Mouse (Mus musculus) T-cell, adult 2 months (primary cell): Measurements from ENCODE around the gene Psapl1.

Experiments
- DNase-seq: peaks from one replicate; pipeline ENCODE4 v3.0.0; 2022; ENCODE audit warnings: low spot score

Gene Psapl1

GRCm38 (mm10) chr5:36203916-36204315 is at the start of gene Psapl1:
Psapl1 (plus strand) TSS chr5:36204021.
- DNase-seq: no peak

GRCm38 (mm10) chr5:36154879-36155485 is 48.8 kb upstream of the Psapl1 start:
- no peak for DNase-seq

DNA sequence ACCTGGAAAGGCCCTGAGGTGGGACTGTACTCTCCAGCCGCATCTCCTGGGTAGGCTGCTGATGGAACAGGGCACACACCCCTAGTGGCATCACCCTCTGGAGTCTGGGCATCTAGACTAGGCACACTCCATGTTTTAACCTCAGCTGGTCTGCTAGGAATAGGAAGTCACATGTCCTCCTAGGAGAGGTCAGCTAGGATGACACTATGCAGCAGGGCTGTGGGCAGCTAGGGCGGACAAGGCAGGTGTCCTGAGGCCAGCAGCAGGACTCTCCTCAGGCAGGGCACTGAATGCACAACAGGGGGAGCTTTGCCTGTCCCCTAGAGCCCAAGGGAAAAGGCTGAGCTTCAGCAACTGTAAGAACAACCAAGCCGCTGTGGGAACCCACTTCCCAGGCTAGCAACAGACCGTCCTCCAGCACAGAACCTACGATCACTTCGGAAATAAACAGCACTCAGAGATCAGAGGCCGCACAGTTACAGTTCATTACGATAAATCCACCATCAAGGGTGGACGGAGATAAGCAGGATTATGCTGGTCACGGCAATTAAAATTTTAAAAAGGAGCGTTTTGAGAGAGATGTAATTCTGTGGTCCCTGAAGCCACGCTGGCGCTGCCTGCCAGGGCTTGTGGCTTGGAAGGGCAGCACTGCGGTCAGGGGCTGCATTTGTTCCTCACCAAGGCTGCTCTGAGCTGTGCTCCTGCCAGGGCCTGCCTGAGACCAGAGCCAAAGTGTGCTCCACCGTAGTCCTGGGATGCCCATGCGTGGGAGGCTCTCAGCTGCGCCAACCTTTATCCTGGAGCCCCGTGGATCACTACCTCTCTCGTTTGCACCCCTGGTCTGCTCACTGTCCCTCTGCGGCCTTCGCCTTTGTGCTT is 38.2 kb upstream of the Psapl1 start:
- no peak for DNase-seq

- DNase-seq: no peak
These were observed 37.3 kb upstream of the Psapl1 start for GRCm38 (mm10) chr5:36166346-36167013.

DNA sequence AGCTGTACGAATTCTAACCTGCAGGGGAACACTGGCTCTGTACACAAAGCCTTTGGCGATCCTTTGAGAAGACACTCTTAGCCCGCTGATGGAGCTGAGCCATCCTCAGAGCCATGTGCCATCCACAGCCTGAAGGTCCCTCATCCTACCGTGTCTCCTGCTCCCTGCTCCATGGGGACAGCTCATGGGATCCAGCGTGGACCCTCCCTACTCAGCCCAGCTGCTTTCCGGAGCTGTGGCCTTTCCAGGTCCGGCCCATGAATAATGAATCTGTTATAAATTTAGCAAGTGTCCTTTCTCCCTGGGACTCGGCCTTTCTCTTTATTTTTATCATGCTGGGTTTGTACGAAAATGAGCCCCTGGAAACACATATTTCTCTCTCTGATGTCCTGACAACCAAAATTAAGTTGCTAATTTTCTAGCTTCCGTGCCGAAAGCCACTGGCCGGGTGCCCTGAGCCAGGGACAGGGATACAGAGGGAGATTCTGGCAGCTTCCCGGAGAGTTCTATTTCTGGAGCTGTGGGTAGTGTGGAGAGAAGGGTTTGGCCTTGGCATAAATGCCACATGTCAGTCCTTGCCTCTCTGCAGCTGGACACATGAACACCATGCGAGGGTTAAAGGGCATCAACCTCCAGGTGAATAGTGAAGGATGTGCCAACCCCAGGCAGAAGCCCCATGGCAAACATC is 34.7 kb upstream of the Psapl1 start:
- DNase-seq: no peak

GRCm38 (mm10) chr5:36174569-36175115 is 29.2 kb upstream of the Psapl1 start:
- no peak for DNase-seq

- DNase-seq: no peak
These were observed 27.4 kb upstream of the Psapl1 start for GRCm38 (mm10) chr5:36176409-36176808.

GRCm38 (mm10) chr5:36176873-36177272 is 26.9 kb upstream of the Psapl1 start:
- DNase-seq: no peak

DNA sequence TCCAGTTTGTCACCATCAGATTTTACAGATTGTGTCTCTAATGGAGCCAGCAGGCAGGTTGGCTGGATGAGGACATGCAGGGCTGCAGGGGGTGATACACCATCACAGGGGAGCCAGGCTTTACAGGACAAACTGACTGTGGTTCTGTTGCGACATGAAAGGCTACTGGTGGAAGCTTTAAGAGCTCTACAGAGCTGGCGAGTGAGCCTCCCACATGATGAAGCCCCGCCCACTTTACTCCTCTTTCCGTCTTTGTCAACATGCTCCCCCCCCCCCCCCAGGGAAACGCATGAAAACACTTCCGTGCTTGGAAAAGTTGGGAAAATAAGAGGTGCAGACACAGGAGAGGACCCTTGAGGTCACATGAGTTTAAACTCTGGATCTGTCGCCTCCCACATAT is 25.6 kb upstream of the Psapl1 start:
- DNase-seq: no peak

DNA sequence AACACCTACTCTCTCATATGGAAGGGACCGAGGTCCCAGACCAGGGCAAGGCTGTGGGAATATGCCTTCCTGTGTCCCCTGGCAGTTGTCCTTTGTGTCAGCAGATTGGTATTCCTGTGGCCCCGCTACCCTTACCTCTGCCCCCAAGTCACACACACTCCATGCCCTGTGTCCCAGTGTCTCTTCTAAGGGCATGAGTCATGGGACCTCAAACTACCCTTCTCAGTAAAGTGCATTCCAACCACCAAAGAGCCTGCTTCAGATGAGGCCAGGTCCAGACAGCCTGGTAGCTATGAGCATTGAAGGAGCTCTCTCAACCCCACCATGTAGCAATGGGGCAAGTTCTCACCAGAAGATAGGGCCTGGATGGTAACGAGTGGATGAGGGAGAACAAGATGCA is 25.0 kb upstream of the Psapl1 start:
- DNase-seq: no peak

DNA sequence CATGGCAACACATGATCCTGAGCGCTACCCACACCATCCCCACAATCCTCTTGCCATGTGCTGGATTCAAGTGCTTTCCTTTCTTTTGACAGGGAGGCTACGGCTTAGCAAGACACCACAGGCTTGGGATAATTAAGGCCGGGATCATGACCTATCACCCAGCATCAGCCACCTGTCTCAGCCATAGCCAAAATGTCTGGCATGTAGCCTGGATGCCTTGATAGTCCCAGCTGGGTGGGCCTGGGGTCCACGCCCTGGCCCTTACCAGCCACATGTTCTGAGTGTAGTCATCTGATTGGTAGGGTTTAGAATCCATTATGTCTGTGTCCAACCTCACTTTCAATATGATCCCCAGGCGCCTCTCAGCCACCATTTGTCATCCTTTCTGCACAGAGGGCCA is 24.1 kb upstream of the Psapl1 start:
- DNase-seq: no peak

- DNase-seq: no peak
These were observed 21.5 kb upstream of the Psapl1 start for GRCm38 (mm10) chr5:36182326-36182725.

DNA sequence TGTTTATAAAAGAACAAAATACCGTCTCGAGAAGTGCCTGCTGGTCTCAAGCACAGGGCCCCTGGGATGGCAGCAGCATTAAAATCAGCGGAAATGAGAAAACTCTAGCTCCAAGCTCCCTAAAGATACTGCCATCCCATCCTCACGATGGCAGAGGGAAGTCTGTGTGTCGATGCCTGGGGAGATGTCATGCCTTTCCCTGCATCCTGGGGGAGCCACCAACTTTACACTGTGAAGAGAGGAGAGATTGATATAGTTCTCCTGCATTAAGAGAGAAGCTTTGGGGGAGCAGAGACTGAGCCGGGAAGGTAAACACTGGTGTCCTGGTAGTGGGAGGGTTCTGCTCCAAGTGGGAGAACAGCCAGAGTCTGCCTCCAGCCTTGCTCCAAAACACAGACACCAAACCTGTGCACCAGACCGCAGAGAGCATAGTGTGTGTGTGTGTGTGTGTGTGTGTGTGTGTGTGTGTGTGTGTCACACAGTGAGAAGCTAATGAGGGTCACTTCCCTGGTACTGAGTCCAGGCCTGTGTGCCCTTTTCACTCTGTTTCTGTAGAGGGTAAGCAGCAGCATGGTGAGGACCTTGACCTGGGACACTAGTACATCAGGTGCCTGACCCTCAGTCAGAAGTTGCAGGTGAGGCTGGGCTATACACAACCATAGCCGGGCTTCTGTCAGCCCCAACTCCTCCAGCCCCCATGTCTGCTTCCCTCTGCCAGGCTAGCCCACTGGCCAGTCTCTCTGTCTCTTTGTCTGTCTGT is 17.3 kb upstream of the Psapl1 start:
- no peak for DNase-seq

- DNase-seq: no peak
These were observed 15.5 kb upstream of the Psapl1 start for GRCm38 (mm10) chr5:36188310-36188709.

GRCm38 (mm10) chr5:36191285-36191684 is 12.5 kb upstream of the Psapl1 start:
- DNase-seq: no peak

- no peak for DNase-seq
These were observed 11.9 kb upstream of the Psapl1 start for GRCm38 (mm10) chr5:36191876-36192275.

DNA sequence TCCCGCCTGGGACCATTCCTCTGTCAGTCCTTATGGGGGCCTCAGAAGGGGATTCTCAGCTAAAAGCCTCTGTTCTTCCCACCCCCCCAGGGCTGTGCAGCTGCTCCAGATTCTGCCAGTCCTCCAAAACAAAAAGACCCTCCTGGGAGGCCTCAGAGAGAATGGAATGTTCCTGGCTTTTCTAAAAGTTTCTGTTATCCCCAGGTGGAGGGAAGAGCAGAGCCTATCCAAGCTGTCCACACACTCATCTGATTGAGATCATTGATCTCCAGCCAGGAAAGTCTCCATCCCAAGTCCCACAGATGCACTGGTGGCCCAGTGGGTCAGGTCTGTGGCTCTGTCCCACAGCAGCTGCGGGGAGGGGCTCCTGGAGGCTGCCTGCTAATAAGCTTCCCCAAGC is 11.1 kb upstream of the Psapl1 start:
- no peak for DNase-seq

- no peak for DNase-seq
These were observed 9.2 kb upstream of the Psapl1 start for GRCm38 (mm10) chr5:36194631-36195030.

DNA sequence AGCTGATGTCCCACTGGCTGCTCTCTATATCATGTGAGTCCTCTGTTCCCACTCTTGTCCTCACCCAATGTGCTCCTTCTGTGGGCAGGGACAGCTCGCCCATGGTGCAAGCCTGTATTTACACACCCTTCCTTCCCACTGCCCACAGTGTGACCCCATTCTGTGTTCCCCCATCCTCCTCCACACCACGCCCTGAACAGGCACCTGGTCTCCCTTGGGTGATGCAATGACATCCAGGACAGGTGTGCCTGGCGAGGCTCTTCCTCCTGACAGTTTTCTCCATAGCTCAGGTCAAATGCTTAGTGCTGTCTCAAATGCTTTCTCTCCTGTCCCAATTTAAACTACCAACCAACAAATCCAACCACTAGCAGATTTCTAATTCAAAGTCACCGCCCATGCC is 8.4 kb upstream of the Psapl1 start:
- DNase-seq: no peak

DNA sequence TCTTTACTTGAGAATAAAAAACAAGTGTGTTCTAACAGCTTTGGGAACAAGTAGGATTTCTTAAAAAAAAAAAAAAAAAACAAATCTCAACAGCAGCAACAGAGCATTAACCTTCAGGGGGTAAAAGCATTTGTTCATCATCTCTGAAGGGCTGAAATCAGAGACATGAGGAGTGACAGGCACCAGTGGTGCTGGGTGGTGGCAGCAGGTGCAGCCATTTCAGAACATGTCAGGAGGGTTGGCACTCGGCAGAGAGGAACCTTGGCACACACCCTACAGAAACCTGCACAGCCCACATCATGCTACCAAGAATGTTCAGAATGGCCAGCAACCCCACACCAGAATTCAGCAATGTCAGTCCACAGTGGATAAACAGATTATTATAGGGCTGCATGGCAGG is 4.3 kb upstream of the Psapl1 start:
- no peak for DNase-seq

GRCm38 (mm10) chr5:36202781-36203180 is 1.0 kb upstream of the Psapl1 start:
- DNase-seq: no peak
